Mouse (Mus musculus) adrenal gland, adult 2 months (tissue): ENCODE results near the gene Dyrk4. TPM values are rescaled to one million over a fixed set of nuclear protein-coding genes. Genes with fewer than 3 reads are reported as not detected.
A peak's percentile ranks its signal among the peaks of the same experiment; 100 is the strongest.

ENCODE experiments used
- DNase-seq: peaks from one replicate; pipeline ENCODE4 v3.0.0; 2021
- long read RNA-seq: library from polyadenylated mRNA; stranded (forward); transcript quantifications from one replicate; pipeline ENCODE4 v2.0.0, GENCODE M21; 2021
- polyA plus RNA-seq: library from polyadenylated mRNA; depleted of rRNA; stranded (reverse); fragments of >200 nt; gene quantifications from 2 replicates; pipeline ENCODE4 v1.2.3, GENCODE M21; 2012; rRNA removed
- total RNA-seq, 2 experiments: library from RNA; stranded (reverse); gene quantifications; 2 replicates each; pipeline ENCODE4 v1.2.3; 2021

Dyrk4 gene
- total RNA-seq (not detected), polyA plus RNA-seq (not detected in 2 replicates)
- long read RNA-seq = 0 reads

DNA sequence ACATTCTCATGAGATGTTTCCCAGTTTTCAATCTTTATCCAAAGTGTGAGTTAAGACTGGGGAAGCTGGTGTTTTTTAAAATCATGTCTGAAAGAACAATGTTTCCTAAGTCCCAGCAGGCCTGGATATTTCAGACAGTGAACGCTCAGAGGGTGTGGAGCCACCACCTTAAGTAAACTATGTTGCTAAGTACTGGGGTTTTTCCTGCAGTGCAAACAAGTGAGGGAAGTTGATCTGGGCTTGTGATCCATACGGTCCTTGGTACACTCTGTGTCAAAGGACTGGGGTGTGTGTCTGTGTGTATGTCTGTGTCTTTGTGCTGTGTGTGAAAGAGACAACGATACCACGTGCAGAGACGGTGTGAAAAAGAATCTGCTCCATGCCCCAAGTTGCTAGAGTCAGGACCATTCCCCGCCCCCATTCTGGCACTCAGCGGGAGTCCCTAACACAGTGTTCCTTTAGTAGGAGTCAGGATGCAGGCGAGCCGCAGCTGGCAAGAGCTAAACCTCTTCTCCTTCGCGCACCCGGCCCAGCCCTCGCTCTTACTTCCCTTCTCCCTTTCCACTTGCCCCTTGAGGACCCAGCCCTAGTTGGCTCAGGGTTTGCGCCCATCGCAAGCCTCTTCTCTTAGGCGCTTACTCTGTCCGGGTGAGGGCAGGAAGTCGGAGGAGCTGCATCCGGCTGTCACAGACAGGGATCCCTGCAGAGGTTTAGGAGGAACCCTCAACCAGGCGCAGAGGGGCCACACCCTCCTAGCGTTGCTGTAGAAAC, at the start of gene Dyrk4:
Gene Dyrk4, minus strand, starts transcription at position 729 of the 771 bp plus-strand sequence.
- no peak for DNase-seq

DNA sequence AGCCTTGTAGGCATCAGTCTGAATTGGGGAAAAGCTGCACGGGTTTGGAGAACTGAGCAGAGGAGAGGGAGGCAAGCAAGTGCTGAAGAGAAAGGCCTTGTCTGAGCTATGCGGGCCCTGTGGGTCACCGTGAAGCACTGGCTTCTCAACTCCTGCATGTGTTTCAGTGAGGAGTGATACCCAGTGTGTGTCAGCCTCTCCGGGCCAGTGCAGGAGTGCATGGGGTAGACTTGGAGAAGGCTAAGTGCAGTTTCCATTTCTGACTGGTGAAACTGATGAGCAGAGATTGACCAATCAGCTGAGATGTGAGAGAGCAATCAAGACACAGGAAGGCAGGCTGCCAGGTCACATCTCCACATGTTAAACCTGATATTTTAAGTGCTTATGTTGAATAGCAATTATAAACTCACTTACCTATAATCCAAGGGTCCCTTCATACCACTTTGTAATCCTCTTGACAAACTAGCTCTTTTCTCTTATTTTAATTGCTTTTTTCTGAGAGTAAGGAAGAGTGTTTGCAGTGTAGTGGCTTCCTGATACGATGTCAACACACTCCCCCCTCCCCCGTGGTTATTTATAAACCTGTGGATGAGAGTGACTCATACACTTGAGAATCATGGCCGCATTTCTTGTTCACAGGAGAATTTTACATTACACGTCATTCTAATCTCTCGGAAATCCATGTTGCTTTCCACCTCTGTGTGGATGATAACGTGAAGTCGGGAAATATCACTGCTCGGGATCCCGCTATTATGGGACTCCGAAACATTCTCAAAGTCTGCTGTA, 44.8 kb upstream of the Dyrk4 start:
- DNase-seq = no peak

- DNase-seq = no peak
Observed at GRCm38 (mm10) chr6:126963426-126963825, 41.8 kb upstream of the Dyrk4 start.

- DNase-seq = no peak
Observed at GRCm38 (mm10) chr6:126962709-126963108, 41.1 kb upstream of the Dyrk4 start.

GRCm38 (mm10) chr6:126961371-126962018, 39.9 kb upstream of the Dyrk4 start:
- no peak for DNase-seq

GRCm38 (mm10) chr6:126955734-126956133, 34.1 kb upstream of the Dyrk4 start:
- DNase-seq = peak; percentile 51

- DNase-seq = no peak
Observed at GRCm38 (mm10) chr6:126948336-126948735, 26.7 kb upstream of the Dyrk4 start.

GRCm38 (mm10) chr6:126940451-126940850, 18.8 kb upstream of the Dyrk4 start:
- DNase-seq = no peak

GRCm38 (mm10) chr6:126939487-126940171, 18.0 kb upstream of the Dyrk4 start, which contains the start of the genes Rad51ap1 and D6Wsu163e:
Gene Rad51ap1, minus strand, starts transcription at chr6:126939587.
Gene D6Wsu163e, plus strand, starts transcription at chr6:126939962.
- peak; percentile 97 for DNase-seq

DNA sequence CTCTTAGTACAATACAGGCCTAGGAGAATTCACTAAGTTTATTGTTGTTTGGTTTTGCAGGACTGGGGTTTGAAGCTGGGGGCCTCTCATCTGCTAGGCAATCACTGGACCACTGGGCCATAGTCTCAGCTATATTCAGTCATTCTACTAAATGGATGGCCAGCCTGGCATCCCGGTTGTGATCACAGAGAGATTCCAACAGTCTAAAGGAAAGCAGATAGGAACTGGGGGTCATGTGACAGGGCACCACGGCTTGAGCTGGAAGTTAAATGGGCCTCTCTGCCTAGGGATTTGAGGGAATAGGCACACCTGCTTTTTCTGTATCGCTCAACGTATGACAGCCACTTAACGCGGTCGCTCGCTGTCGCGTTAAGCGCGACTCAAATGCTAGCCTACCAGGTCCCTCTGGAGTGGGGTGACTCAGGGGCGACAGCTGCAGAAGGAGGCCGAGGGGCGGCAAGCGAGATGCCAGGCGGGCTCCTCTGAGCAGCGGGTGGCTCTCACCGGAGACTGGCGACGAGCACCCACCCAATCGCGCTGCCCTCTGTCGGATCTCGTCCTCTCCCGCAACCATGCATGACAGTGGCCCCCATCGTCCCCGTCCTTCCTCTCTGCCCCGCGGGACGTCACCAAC, 17.3 kb upstream of the Dyrk4 start:
- no peak for DNase-seq

DNA sequence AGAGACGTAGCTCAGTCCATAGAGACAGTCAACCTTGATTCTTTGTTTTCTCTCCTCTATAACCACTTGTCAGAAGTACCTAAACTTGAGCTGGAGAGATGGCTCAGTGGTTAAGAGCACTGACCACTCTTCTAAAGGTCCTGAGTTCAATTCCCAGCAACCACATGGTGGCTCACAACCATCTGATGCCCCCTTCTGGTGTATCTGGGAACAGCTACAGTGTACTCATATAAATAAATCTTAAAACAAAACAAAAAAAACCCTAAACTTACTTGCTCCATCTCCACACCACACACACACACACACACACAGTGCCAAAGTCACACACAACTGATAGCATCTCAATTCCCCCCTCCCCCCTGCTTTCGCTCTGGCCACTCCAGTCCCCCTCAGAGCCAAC, 16.4 kb upstream of the Dyrk4 start:
- DNase-seq = no peak

- DNase-seq = no peak
Observed at GRCm38 (mm10) chr6:126932896-126933295, 11.3 kb upstream of the Dyrk4 start.

GRCm38 (mm10) chr6:126914928-126915327, 6.7 kb downstream of the Dyrk4 start:
- no peak for DNase-seq

- DNase-seq = no peak
Observed at GRCm38 (mm10) chr6:126910727-126911126, 10.9 kb downstream of the Dyrk4 start.

GRCm38 (mm10) chr6:126907876-126908275, 13.8 kb downstream of the Dyrk4 start:
- DNase-seq = no peak

DNA sequence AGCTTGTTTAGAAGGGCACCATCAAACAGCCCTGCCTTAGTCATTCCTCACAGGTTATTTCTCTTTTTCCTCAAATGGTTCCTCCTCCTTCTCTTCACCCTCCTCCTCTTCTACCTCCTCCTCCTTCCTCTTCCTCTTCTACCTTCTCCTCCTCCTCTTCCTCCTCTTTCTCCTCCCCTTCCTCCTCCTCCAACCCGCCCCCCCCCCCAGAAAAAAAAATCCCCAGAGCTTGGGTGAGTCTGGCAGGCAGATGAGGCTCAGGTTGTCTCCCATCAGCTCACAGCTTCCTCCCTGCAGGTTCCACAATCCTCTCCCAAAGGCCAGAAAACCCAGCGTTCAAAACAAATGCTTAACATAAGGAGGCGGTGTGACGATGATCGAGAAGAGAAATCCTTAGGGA, 14.3 kb downstream of the Dyrk4 start:
- no peak for DNase-seq

GRCm38 (mm10) chr6:126877118-126877517, 44.5 kb downstream of the Dyrk4 start:
- no peak for DNase-seq

DNA sequence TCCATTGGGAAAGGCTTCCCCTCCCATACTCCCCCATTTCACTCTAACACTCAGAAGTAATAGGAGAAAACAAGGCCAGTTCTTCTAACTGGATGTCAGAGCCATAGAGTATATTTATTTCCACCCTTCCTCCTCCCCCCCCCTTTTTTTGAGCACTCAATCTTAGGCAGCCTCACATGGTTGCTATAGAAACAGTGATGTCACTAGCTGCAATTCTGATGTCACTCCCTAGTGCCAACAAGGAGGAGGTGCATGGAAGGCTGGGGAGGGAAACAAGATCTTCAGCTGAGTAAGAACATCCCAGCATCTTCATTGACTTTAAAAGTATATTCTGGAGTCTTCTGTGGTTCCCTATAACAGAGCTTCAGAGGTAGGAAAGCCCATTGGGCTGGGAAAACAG, 68.8 kb downstream of the Dyrk4 start, which contains the start of gene Akap3:
Gene Akap3, plus strand, starts transcription at position 218 of the 400 bp plus-strand sequence.
- no peak for DNase-seq

GRCm38 (mm10) chr6:126848712-126849704, 72.6 kb downstream of the Dyrk4 start, which contains the start of gene Ndufa9:
Gene Ndufa9, minus strand, starts transcription at chr6:126849136.
- peak; percentile 95 for DNase-seq

DNA sequence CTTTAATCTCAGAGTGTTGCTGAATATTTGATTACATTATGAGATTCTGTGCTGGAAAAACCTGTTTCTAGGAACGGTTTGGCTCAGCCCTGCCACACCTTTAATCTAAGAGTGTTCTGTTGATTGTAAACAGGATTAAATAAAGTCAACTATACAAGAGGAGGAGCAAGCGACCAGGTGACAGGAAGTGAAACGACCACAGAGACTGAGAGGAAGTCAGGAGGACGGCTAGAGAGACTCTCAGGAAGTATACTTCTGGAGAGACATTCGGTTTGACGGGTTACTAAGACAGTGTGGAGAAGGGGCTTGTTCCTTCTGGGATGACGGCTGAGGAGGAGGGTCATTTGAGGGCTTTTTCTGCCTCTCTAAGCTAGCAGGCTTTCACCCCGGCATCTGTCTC, 85.0 kb downstream of the Dyrk4 start:
- no peak for DNase-seq
